Mouse (Mus musculus): ENCODE measurements around the gene Atpaf2. TPM values are rescaled to one million over a fixed set of nuclear protein-coding genes. Genes with fewer than 3 reads are reported as not detected.

Gene Atpaf2
- 59.6 and 67.7 TPM in 2 replicates for polyA plus RNA-seq (2012)

GRCm38 (mm10) chr11:60417717-60418472 is at the start of gene Atpaf2:
Gene Atpaf2 (minus strand): TSS chr11:60418457.

GRCm38 (mm10) chr11:60454080-60454744 is 36.0 kb upstream of the Atpaf2 start, which contains the start of gene Drg2:
Gene Drg2 (plus strand): TSS chr11:60454591.

GRCm38 (mm10) chr11:60416963-60417716 is 1.1 kb downstream of the Atpaf2 start, which contains the start of gene Gid4:
Gene Gid4 (plus strand): TSS chr11:60417145.

GRCm38 (mm10) chr11:60352559-60353411 is 65.5 kb downstream of the Atpaf2 start, which contains the start of the genes Tom1l2 and Drc3:
Gene Tom1l2 (minus strand): TSS chr11:60352905.
Gene Drc3 (plus strand): TSS chr11:60353329.

Other genes with a start within 250 kb of the Atpaf2 start
- 203 and 224 TPM in 2 replicates for gene Srebf1, start 195.9 kb downstream of the Atpaf2 start, polyA plus RNA-seq (2012)
- gene Tom1l2, start 65.6 kb downstream of the Atpaf2 start, polyA plus RNA-seq (2012): 12.9 and 17.8 TPM in 2 replicates
- 0.08 TPM in 1 of 2 replicates, not detected in the other for gene Drc3, start 65.1 kb downstream of the Atpaf2 start, polyA plus RNA-seq (2012)
- gene Gid4, start 1.3 kb downstream of the Atpaf2 start, polyA plus RNA-seq (2012): 14.3 and 14.7 TPM in 2 replicates
- gene Drg2, start 36.1 kb upstream of the Atpaf2 start, polyA plus RNA-seq (2012): 44.6 and 49.2 TPM in 2 replicates
- gene Myo15, start 50.9 kb upstream of the Atpaf2 start, polyA plus RNA-seq (2012): 0.04 and 0.05 TPM in 2 replicates
- gene Alkbh5, start 117.9 kb upstream of the Atpaf2 start, polyA plus RNA-seq (2012): 31.7 and 38.0 TPM in 2 replicates